Mouse (Mus musculus): ENCODE results near the gene Muc16.

The Muc16 gene

GRCm38 (mm10) chr9:18674480-18675154 is at the start of gene Muc16:
Gene Muc16 (minus strand): TSS chr9:18674530.
- DNase-seq (ENCODE audit: low spot score in 2 of 2): no peak

GRCm38 (mm10) chr9:18722712-18723099 is 48.4 kb upstream of the Muc16 start:
- no peak for DNase-seq (ENCODE audit: low spot score in 2 of 2)

GRCm38 (mm10) chr9:18721931-18722711 is 47.8 kb upstream of the Muc16 start:
- no peak for DNase-seq (ENCODE audit: low spot score in 2 of 2)

GRCm38 (mm10) chr9:18721011-18721410 is 46.7 kb upstream of the Muc16 start:
- DNase-seq (ENCODE audit: low spot score in 2 of 2): no peak

- no peak for DNase-seq (ENCODE audit: low spot score in 2 of 2)
Observed at GRCm38 (mm10) chr9:18705628-18706027, 31.3 kb upstream of the Muc16 start.

- no peak for DNase-seq (ENCODE audit: low spot score in 2 of 2)
Observed at GRCm38 (mm10) chr9:18598366-18598765, 76.0 kb downstream of the Muc16 start.

GRCm38 (mm10) chr9:18508098-18508497 is 166.2 kb downstream of the Muc16 start:
- DNase-seq (ENCODE audit: low spot score in 2 of 2): no peak

- DNase-seq (ENCODE audit: low spot score in 2 of 2): no peak
Observed at GRCm38 (mm10) chr9:18478168-18478567, 196.2 kb downstream of the Muc16 start, which contains the start of the genes Zfp558 and Mbd3l1. Gene Zfp558 (minus strand): TSS chr9:18478268. Gene Mbd3l1 (plus strand): TSS chr9:18478359.

GRCm38 (mm10) chr9:18473324-18474128 is 200.8 kb downstream of the Muc16 start:
- peak; percentile 66 to 76 for DNase-seq (ENCODE audit: low spot score in 2 of 2)

GRCm38 (mm10) chr9:18468005-18468404 is 206.3 kb downstream of the Muc16 start:
- no peak for DNase-seq (ENCODE audit: low spot score in 2 of 2)

- DNase-seq (ENCODE audit: low spot score in 2 of 2): no peak
Observed at GRCm38 (mm10) chr9:18467350-18467749, 207.0 kb downstream of the Muc16 start.

GRCm38 (mm10) chr9:18456520-18456919 is 217.8 kb downstream of the Muc16 start:
- DNase-seq (ENCODE audit: low spot score in 2 of 2): no peak

Data from thymus, postnatal 10 days (tissue).